Mouse (Mus musculus) liver, embryonic 14.5 days (tissue): ENCODE measurements around the gene Gm10644.

Experiments used
- CTCF ChIP-seq: IDR thresholded peaks from 2 replicates; pipeline ENCODE4 v1.5.1; 2016; ENCODE audit warnings: antibody characterized with exemption, low read depth, control low read depth
- EP300 ChIP-seq: IDR thresholded peaks from 2 replicates; pipeline ENCODE4 v1.6.1; 2016; ENCODE audit warnings: antibody characterized with exemption, low read depth

- TF ChIP-seq CTCF (no peak), EP300 (no peak)
Measured at GRCm38 (mm10) chr8:83955958-83956218, 883 bp upstream of the Gm10644 start.
